Mouse (Mus musculus) intestine, embryonic 15.5 days (tissue): ENCODE measurements around the gene Cyb5r3. TPM values are rescaled to one million over a fixed set of nuclear protein-coding genes. Genes with fewer than 3 reads are reported as not detected.

Source experiments
- ATAC-seq: fragments of 200-750 bp; cut with Nextera tagmentation; 2 replicates; pipeline ENCODE4 v1.8.0; 2017; ENCODE audit warnings: moderate TSS enrichment, moderate library complexity
- H3K27ac ChIP-seq: fragments of 300-500 bp; sonication (generic); 2 replicates; pipeline ENCODE4 v1.5.1; 2015; ENCODE audit warnings: mild to moderate bottlenecking, inconsistent platforms
- H3K27me3 ChIP-seq: fragments of 300-500 bp; sonication (generic); replicated peaks from 2 replicates; pipeline ENCODE4 v1.6.1; 2015; ENCODE audit warnings: inconsistent platforms
- H3K36me3 ChIP-seq: fragments of 300-500 bp; sonication (generic); 2 replicates; pipeline ENCODE4 v1.6.1; 2015; ENCODE audit warnings: inconsistent platforms
- H3K4me1 ChIP-seq: fragments of 300-500 bp; sonication (generic); replicated peaks from 2 replicates; pipeline ENCODE4 v1.6.1; 2015; ENCODE audit warnings: inconsistent platforms
- H3K4me2 ChIP-seq: fragments of 300-500 bp; sonication (generic); replicated peaks from 2 replicates; pipeline ENCODE4 v1.6.1; 2015; ENCODE audit warnings: mild to moderate bottlenecking, inconsistent platforms
- H3K4me3 ChIP-seq: fragments of 300-500 bp; sonication (generic); replicated peaks from 2 replicates; pipeline ENCODE4 v1.5.1; 2015; ENCODE audit warnings: inconsistent platforms
- H3K9ac ChIP-seq: fragments of 300-500 bp; sonication (generic); 2 replicates; pipeline ENCODE4 v1.6.1; 2015; ENCODE audit warnings: inconsistent platforms
- H3K9me3 ChIP-seq: fragments of 300-500 bp; sonication (generic); 2 replicates; pipeline ENCODE4 v1.6.1; 2016; ENCODE audit warnings: inconsistent platforms
- WGBS: fragments of 180-500 bp; shearing (Covaris S2); methylation state at CpG from one replicate; pipeline ENCODE4 v1.1.7; 2015; 5-methylcytosine and 5-hydroxymethylcytosine counted together
- polyA plus RNA-seq: library from polyadenylated mRNA; unstranded; fragments of >200 nt; fragmentation: Nextera tagmentation; extraction: Ambion mirVana; gene quantifications from 2 replicates; pipeline ENCODE4 v1.2.1, GENCODE M21; 2015

Cyb5r3 gene
- 176 and 218 TPM in 2 replicates for polyA plus RNA-seq

GRCm38 (mm10) chr15:83172492-83173429 is at the start of gene Cyb5r3:
TSS of gene Cyb5r3 (minus strand) at chr15:83172592.
- Histone ChIP-seq H3K9me3 (no peaks in the 10 kb centered on the region), H3K9ac (peak within 1 kb of the TSS; percentile 92), H3K4me2 (peak within 1 kb of the TSS; percentile 89), H3K4me1 (peaks cover 38% of the 10 kb centered on the region), H3K27me3 (no peaks in the 10 kb centered on the region), H3K4me3 (peak within 1 kb of the TSS; percentile 94), H3K27ac (peak within 1 kb of the TSS; percentile 93), H3K36me3 (no peaks in the 10 kb centered on the region)
- peak; percentile 74 for ATAC-seq
- WGBS, result 29% methylated on average over 28 of the region's 28 CpGs

GRCm38 (mm10) chr15:83221721-83222120 is 49.3 kb upstream of the Cyb5r3 start:
- Histone ChIP-seq H3K4me2 (no peak overlapping the region), H3K9ac (no peak overlapping the region), H3K27ac (peak overlapping the region; percentile 92), H3K36me3 (no peaks in the 10 kb centered on the region), H3K9me3 (0 out of 2 replicates have a peak, but pooled peaks cover 3% of the 10 kb centered on the region), H3K4me3 (no peak overlapping the region), H3K27me3 (no peaks in the 10 kb centered on the region), H3K4me1 (peaks cover 29% of the 10 kb centered on the region)
- ATAC-seq, result no peak
- WGBS, result 81% methylated on average over 4 of the region's 4 CpGs

- Histone ChIP-seq H3K4me1 (peaks cover 31% of the 10 kb centered on the region), H3K9me3 (0 out of 2 replicates have a peak, but pooled peaks cover 3% of the 10 kb centered on the region), H3K27me3 (no peaks in the 10 kb centered on the region), H3K9ac (no peak overlapping the region), H3K4me3 (no peak overlapping the region), H3K27ac (0 out of 2 replicates have a peak overlapping the region, but pooled peaks have one; percentile 11), H3K4me2 (no peak overlapping the region), H3K36me3 (no peaks in the 10 kb centered on the region)
- ATAC-seq, result no peak
- WGBS, result 66% methylated on average over 9 of the region's 9 CpGs
Measured at GRCm38 (mm10) chr15:83220368-83221013, 48.1 kb upstream of the Cyb5r3 start.

GRCm38 (mm10) chr15:83215322-83216216 is 43.2 kb upstream of the Cyb5r3 start:
- Histone ChIP-seq H3K36me3 (no peaks in the 10 kb centered on the region), H3K27me3 (no peaks in the 10 kb centered on the region), H3K27ac (peak overlapping the region; percentile 83), H3K4me2 (no peak overlapping the region), H3K4me1 (peaks cover 9% of the 10 kb centered on the region; the same call in 1 of the 2 replicates), H3K4me3 (no peak overlapping the region), H3K9me3 (0 out of 2 replicates have a peak, but pooled peaks cover 3% of the 10 kb centered on the region), H3K9ac (no peak overlapping the region)
- WGBS, result 29% methylated on average over 5 of the region's 5 CpGs
- peak; percentile 86 for ATAC-seq

GRCm38 (mm10) chr15:83210229-83210628 is 37.8 kb upstream of the Cyb5r3 start:
- no peaks in the 10 kb centered on the region for H3K36me3 ChIP-seq
- no peak overlapping the region for H3K27ac ChIP-seq
- ATAC-seq, result peak; percentile 51; the same call in 1 of the 2 replicates

GRCm38 (mm10) chr15:83209719-83210118 is 37.3 kb upstream of the Cyb5r3 start:
- Histone ChIP-seq H3K4me3 (peak overlapping the region; percentile 13), H3K4me2 (peak overlapping the region; percentile 59), H3K9me3 (no peaks in the 10 kb centered on the region), H3K9ac (no peak overlapping the region), H3K27me3 (no peaks in the 10 kb centered on the region), H3K4me1 (peaks cover 9% of the 10 kb centered on the region; the same call in 1 of the 2 replicates), H3K27ac (no peak overlapping the region), H3K36me3 (no peaks in the 10 kb centered on the region)
- WGBS, result 16% methylated on average over 10 of the region's 10 CpGs
- ATAC-seq, result no peak

More at GRCm38 (mm10) chr15:83210229-83210628, 37.8 kb upstream of the Cyb5r3 start:
- Histone ChIP-seq H3K4me1 (peaks cover 9% of the 10 kb centered on the region), H3K9ac (no peak overlapping the region), H3K4me3 (peak overlapping the region; percentile 13), H3K4me2 (peak overlapping the region; percentile 59), H3K27me3 (no peaks in the 10 kb centered on the region), H3K9me3 (no peaks in the 10 kb centered on the region)
- WGBS, result 17% methylated on average over 11 of the region's 11 CpGs

- H3K27ac ChIP-seq, result no peak overlapping the region
- no peak overlapping the region for H3K9ac ChIP-seq
- peak overlapping the region; percentile 13; the same call in 1 of the 2 replicates for H3K4me3 ChIP-seq
- no peaks in the 10 kb centered on the region for H3K9me3 ChIP-seq
- 40% methylated on average over 4 of the region's 4 CpGs for WGBS
- H3K36me3 ChIP-seq, result no peaks in the 10 kb centered on the region
- no peaks in the 10 kb centered on the region for H3K27me3 ChIP-seq
- H3K4me1 ChIP-seq, result peaks cover 11% of the 10 kb centered on the region; the same call in 1 of the 2 replicates
- H3K4me2 ChIP-seq, result peak overlapping the region; percentile 59
- no peak for ATAC-seq
Measured at GRCm38 (mm10) chr15:83209092-83209695, 36.8 kb upstream of the Cyb5r3 start.

- H3K9me3 ChIP-seq, result no peaks in the 10 kb centered on the region
- H3K4me2 ChIP-seq, result peak overlapping the region; percentile 47
Measured at GRCm38 (mm10) chr15:83204731-83205451, 32.5 kb upstream of the Cyb5r3 start.

GRCm38 (mm10) chr15:83202412-83202811 is 30.0 kb upstream of the Cyb5r3 start:
- H3K4me1 ChIP-seq, result peaks cover 4% of the 10 kb centered on the region; the same call in 1 of the 2 replicates
- no peak overlapping the region for H3K9ac ChIP-seq
- H3K36me3 ChIP-seq, result no peaks in the 10 kb centered on the region
- H3K9me3 ChIP-seq, result no peaks in the 10 kb centered on the region
- no peak overlapping the region for H3K27ac ChIP-seq
- 60% methylated on average over 4 of the region's 4 CpGs for WGBS
- ATAC-seq, result no peak
- H3K4me3 ChIP-seq, result no peak overlapping the region
- H3K27me3 ChIP-seq, result no peaks in the 10 kb centered on the region
- H3K4me2 ChIP-seq, result no peak overlapping the region

More at GRCm38 (mm10) chr15:83204731-83205451, 32.5 kb upstream of the Cyb5r3 start:
- Histone ChIP-seq H3K4me1 (peaks cover 11% of the 10 kb centered on the region; the same call in 1 of the 2 replicates), H3K9ac (no peak overlapping the region), H3K27ac (no peak overlapping the region), H3K4me3 (no peak overlapping the region), H3K36me3 (no peaks in the 10 kb centered on the region), H3K27me3 (no peaks in the 10 kb centered on the region)
- ATAC-seq, result peak; percentile 61
- 15% methylated on average over 10 of the region's 10 CpGs for WGBS

GRCm38 (mm10) chr15:83193413-83193812 is 21.0 kb upstream of the Cyb5r3 start:
- no peak overlapping the region for H3K9ac ChIP-seq
- no peak for ATAC-seq
- no peaks in the 10 kb centered on the region for H3K9me3 ChIP-seq
- 92% methylated on average over 4 of the region's 4 CpGs for WGBS
- no peaks in the 10 kb centered on the region for H3K27me3 ChIP-seq
- no peak overlapping the region for H3K4me3 ChIP-seq
- no peak overlapping the region for H3K27ac ChIP-seq
- H3K36me3 ChIP-seq, result no peaks in the 10 kb centered on the region
- H3K4me2 ChIP-seq, result no peak overlapping the region
- H3K4me1 ChIP-seq, result no peaks in the 10 kb centered on the region

GRCm38 (mm10) chr15:83182351-83182750 is 10.0 kb upstream of the Cyb5r3 start:
- 63% methylated on average over 5 of the region's 5 CpGs for WGBS
- H3K4me1 ChIP-seq, result peaks cover 6% of the 10 kb centered on the region
- H3K27ac ChIP-seq, result no peak overlapping the region
- no peak overlapping the region for H3K4me2 ChIP-seq
- H3K4me3 ChIP-seq, result no peak overlapping the region
- H3K36me3 ChIP-seq, result no peaks in the 10 kb centered on the region
- no peak for ATAC-seq
- H3K9ac ChIP-seq, result no peak overlapping the region
- H3K9me3 ChIP-seq, result no peaks in the 10 kb centered on the region
- H3K27me3 ChIP-seq, result no peaks in the 10 kb centered on the region
